Mouse (Mus musculus) Patski (cell line): ENCODE measurements at regions not wholly inside any gene's neighbourhood (a gene's known extent, or its start where the extent isn't known, plus 50 kb on each side); places are given as distances from the start of the nearest gene placed in this dataset.

Experiments used
- ATAC-seq: fragments of 100-300 bp; one replicate; pipeline ENCODE4 v1.8.0; 2021
- CTCF ChIA-PET: fragments of 350-600 bp; sonication (Branson Sonifier 250); formaldehyde crosslinking; loops from one replicate; lab custom pipeline; 2022; ENCODE audit warnings: inconsistent platforms; lab: Charles Lee
- POLR2A ChIA-PET: fragments of 350-600 bp; sonication (Branson Sonifier 250); formaldehyde crosslinking; loops from one replicate; lab custom pipeline; 2022; ENCODE audit warnings: antibody characterized with exemption, inconsistent platforms; lab: Charles Lee
- DNase-seq: peaks from one replicate; pipeline ENCODE4 v3.0.0-alpha.2; 2011; ENCODE audit warnings: low read depth, low spot score
- H3K27me3 ChIP-seq: fragments of 371-371 bp; one replicate; pipeline ENCODE4 v1.5.1; 2021
- CTCF ChIP-seq: fragments of 100-300 bp; IDR thresholded peaks from one replicate; pipeline ENCODE4 v1.5.1; 2021
- in situ Hi-C: fragments of 300-500 bp; cut with MboI; formaldehyde crosslinking; loops from 3 replicates; pipeline ENCODE4 v1.11.1; 2018; ENCODE audit warnings: low pct_unique_long_range_greater_than_20kb, mixed read lengths

- ChIA-PET POLR2A (no interaction called here), CTCF (interaction anchor here (0.9 to 1.3 kb wide), 2 partner anchors 97 to 251 kb away, joined by 3 to 5 read pairs; no protein-coding TSS in a partner anchor)
- DNase-seq (no peak), ATAC-seq (no peak)
- no peaks in the 10 kb centered on the region for H3K27me3 ChIP-seq
- no peak for TF ChIP-seq CTCF
- in situ Hi-C loops = loop anchor here (25.0 kb wide), 1 partner anchor 357 kb away; the partner anchor contains the start of gene Slc7a7
Observed at GRCm38 (mm10) chr14:54055390-54055789, 198.5 kb downstream of the Dad1 start.

- ChIA-PET POLR2A (no interaction called here), CTCF (no interaction called here)
- H3K27me3 ChIP-seq = peaks cover 22% of the 10 kb centered on the region
- no peak for ATAC-seq
- no peak for TF ChIP-seq CTCF
- in situ Hi-C loops = no loop called here
- no peak for DNase-seq
Observed at GRCm38 (mm10) chr14:54042286-54042685, 211.6 kb downstream of the Dad1 start.

GRCm38 (mm10) chr14:54040644-54041043 is 213.3 kb downstream of the Dad1 start:
- DNase-seq (no peak), ATAC-seq (no peak)
- ChIA-PET POLR2A (no interaction called here), CTCF (interaction anchor here (1.5 kb wide), 2 partner anchors 20 to 21 kb away, joined by 3 to 5 read pairs; no protein-coding TSS in a partner anchor)
- in situ Hi-C loops = no loop called here
- TF ChIP-seq CTCF = no peak
- peaks cover 9% of the 10 kb centered on the region for H3K27me3 ChIP-seq

- ATAC-seq (no peak), DNase-seq (no peak)
- CTCF ChIA-PET = no interaction called here
- no peak for TF ChIP-seq CTCF
- in situ Hi-C loops = no loop called here
- H3K27me3 ChIP-seq = peaks cover 7% of the 10 kb centered on the region
- POLR2A ChIA-PET = no interaction called here
Observed at GRCm38 (mm10) chr14:54034516-54034915, 219.4 kb downstream of the Dad1 start.

- DNase-seq (no peak), ATAC-seq (no peak)
- CTCF ChIA-PET = no interaction called here
- no peak for TF ChIP-seq CTCF
- peaks cover 17% of the 10 kb centered on the region for H3K27me3 ChIP-seq
- in situ Hi-C loops = no loop called here
- POLR2A ChIA-PET = no interaction called here
Observed at GRCm38 (mm10) chr14:54023552-54023951, 230.4 kb downstream of the Dad1 start.

- no peak for DNase-seq
- H3K27me3 ChIP-seq = peaks cover 23% of the 10 kb centered on the region
- POLR2A ChIA-PET = no interaction called here
- CTCF ChIA-PET = no interaction called here
- in situ Hi-C loops = no loop called here
- ATAC-seq = no peak
- no peak for TF ChIP-seq CTCF
Observed at GRCm38 (mm10) chr14:54021443-54021842, 232.5 kb downstream of the Dad1 start.

GRCm38 (mm10) chr14:54014628-54015027 is 239.3 kb downstream of the Dad1 start:
- ATAC-seq (no peak), DNase-seq (no peak)
- peaks cover 6% of the 10 kb centered on the region for H3K27me3 ChIP-seq
- in situ Hi-C loops = no loop called here
- CTCF ChIA-PET = no interaction called here
- no peak for TF ChIP-seq CTCF
- POLR2A ChIA-PET = no interaction called here

GRCm38 (mm10) chr14:54002083-54002482 is 251.8 kb downstream of the Dad1 start:
- no peak for TF ChIP-seq CTCF
- in situ Hi-C loops = no loop called here

GRCm38 (mm10) chr14:54000527-54000926 is 253.4 kb downstream of the Dad1 start:
- DNase-seq (no peak), ATAC-seq (no peak)
- peaks cover 6% of the 10 kb centered on the region for H3K27me3 ChIP-seq
- CTCF ChIA-PET = interaction anchor here (1.0 kb wide), 1 partner anchor 12 kb away, joined by 6 read pairs; no protein-coding TSS in a partner anchor
- peak; percentile 5 for TF ChIP-seq CTCF
- POLR2A ChIA-PET = no interaction called here
- in situ Hi-C loops = no loop called here

More at GRCm38 (mm10) chr14:54002083-54002482, 251.8 kb downstream of the Dad1 start:
- DNase-seq (no peak), ATAC-seq (no peak)
- CTCF ChIA-PET = no interaction called here
- peaks cover 7% of the 10 kb centered on the region for H3K27me3 ChIP-seq
- POLR2A ChIA-PET = interaction anchor here (0.6 kb wide), 1 partner anchor 9 kb away, joined by 3 read pairs; no protein-coding TSS in a partner anchor

- POLR2A ChIA-PET = interaction anchor here (0.6 kb wide), 1 partner anchor 9 kb away, joined by 3 read pairs; no protein-coding TSS in a partner anchor
- no peaks in the 10 kb centered on the region for H3K27me3 ChIP-seq
- ATAC-seq (no peak), DNase-seq (no peak)
- in situ Hi-C loops = no loop called here
- CTCF ChIA-PET = no interaction called here
- TF ChIP-seq CTCF = no peak
Observed at GRCm38 (mm10) chr14:53993427-53993826, 260.5 kb downstream of the Dad1 start.

- in situ Hi-C loops = no loop called here
- ChIA-PET POLR2A (no interaction called here), CTCF (interaction anchor here (1.1 kb wide), 1 partner anchor 12 kb away, joined by 3 read pairs; no protein-coding TSS in a partner anchor)
- H3K27me3 ChIP-seq = no peaks in the 10 kb centered on the region
- no peak for TF ChIP-seq CTCF
- ATAC-seq (no peak), DNase-seq (no peak)
Observed at GRCm38 (mm10) chr14:53992712-53993286, 261.1 kb downstream of the Dad1 start.
